Mouse (Mus musculus): Measurements from ENCODE around the gene Acer2.

- TF ChIP-seq GATA1 (IDR thresholded peaks at IDR 0.05; ENCODE audit: low read length) (no peak), TAL1 (IDR thresholded peaks at IDR 0.05; ENCODE audit: low read length) (no peak)
These were observed 22.9 kb upstream of the Acer2 start for GRCm38 (mm10) chr4:86851331-86851730.
